Mouse (Mus musculus) spleen, adult 2 months (tissue): ENCODE data around the gene Myzap.

ENCODE experiments used
- CTCF ChIP-seq: fragments of 200-500 bp; IDR thresholded peaks from 2 replicates; pipeline ENCODE4 v1.5.1; 2011; ENCODE audit warnings: mild to moderate bottlenecking, inconsistent platforms; ENCODE audit not compliant: insufficient read depth, insufficient read length, insufficient replicate concordance; ENCODE audit errors: extremely low read depth
- POLR2A ChIP-seq: fragments of 200-500 bp; IDR thresholded peaks from 2 replicates; pipeline ENCODE4 v1.6.1; 2011; ENCODE audit warnings: low read depth, low read length, inconsistent platforms

- TF ChIP-seq CTCF (no peak), POLR2A (no peak)
Observed at GRCm38 (mm10) chr9:71515862-71516261, 76.3 kb downstream of the Myzap start.
